Mouse (Mus musculus): ENCODE results near the gene Fbln1. TPM values are rescaled to one million over a fixed set of nuclear protein-coding genes. Genes with fewer than 3 reads are reported as not detected.

The Fbln1 gene
- polyA plus RNA-seq, 1 experiment from 2014 or later = 115 TPM

Other genes starting within 250 kb of the Fbln1 start
- gene 5031439G07Rik, start 217.4 kb upstream of the Fbln1 start, polyA plus RNA-seq (2014; fragmentation: Nextera tagmentation; extraction: Ambion mirVana) = 36.4 and 39.3 TPM in 2 replicates
- gene Upk3a, start 188.8 kb upstream of the Fbln1 start, polyA plus RNA-seq (2014; fragmentation: Nextera tagmentation; extraction: Ambion mirVana) = not detected in 2 replicates
- 29.3 and 29.4 TPM in 2 replicates for gene Fam118a, start 177.0 kb upstream of the Fbln1 start, polyA plus RNA-seq (2014; fragmentation: Nextera tagmentation; extraction: Ambion mirVana)
- 0.11 TPM in 1 of 2 replicates, not detected in the other for gene Smc1b, start 74.0 kb upstream of the Fbln1 start, polyA plus RNA-seq (2014; fragmentation: Nextera tagmentation; extraction: Ambion mirVana)
- gene Ribc2, start 73.9 kb upstream of the Fbln1 start, polyA plus RNA-seq (2014; fragmentation: Nextera tagmentation; extraction: Ambion mirVana) = 0.62 and 0.78 TPM in 2 replicates
- 440 and 449 TPM in 2 replicates for gene Atxn10, start 130.3 kb downstream of the Fbln1 start, polyA plus RNA-seq (2014; fragmentation: Nextera tagmentation; extraction: Ambion mirVana)

Measured in neural tube, embryonic 11.5 days (tissue).